Mouse (Mus musculus): ENCODE measurements around the gene Crot. TPM values are rescaled to one million over a fixed set of nuclear protein-coding genes. Genes with fewer than 3 reads are reported as not detected.

The Crot gene
- polyA plus RNA-seq (2014; fragmentation: Nextera tagmentation; extraction: Ambion mirVana) = 50.1 and 51.8 TPM in 2 replicates

DNA sequence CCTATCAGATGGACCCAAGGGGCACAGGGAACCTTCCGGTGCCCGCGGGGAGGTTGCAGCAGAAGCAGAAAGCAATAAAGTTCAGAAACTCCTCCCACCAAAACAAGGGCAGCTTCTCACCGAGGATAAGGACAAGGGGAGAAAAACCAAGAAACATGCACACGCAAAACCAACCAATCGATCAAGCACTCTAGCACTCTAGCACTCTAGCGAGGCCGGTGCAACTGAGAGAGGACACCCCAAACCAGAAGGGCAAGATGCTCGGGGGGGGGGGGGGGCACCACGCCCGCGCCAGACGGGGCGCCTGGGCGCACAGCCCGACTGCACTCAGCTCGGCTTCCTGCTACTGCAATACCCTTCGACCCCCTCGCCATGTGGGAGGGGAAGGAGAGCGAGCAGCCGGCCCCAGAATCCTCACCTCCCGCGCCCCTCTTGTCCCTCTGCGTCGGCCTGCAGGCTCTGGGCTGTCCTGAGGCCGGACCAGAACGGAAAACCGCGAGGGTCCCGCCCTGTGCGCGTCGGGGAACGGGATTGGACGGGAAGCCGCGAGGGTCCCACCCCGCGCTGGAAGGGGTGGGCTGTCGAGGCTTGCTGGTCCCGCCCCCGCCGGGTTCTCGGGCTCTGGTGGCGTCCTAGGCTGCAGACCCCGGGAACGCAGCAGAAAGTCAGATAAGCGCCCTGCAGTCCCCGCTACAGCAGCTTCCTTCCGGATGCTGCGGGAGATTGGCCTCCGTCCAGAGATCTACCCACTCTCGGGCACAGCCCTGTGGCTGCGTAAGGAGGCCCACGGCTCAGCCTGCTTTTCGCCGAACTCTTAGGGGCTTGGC lies at the start of gene Crot:
Gene Crot (minus strand): TSS at position 639 of the 827 bp plus-strand sequence.
- Histone ChIP-seq H3K36me3 (replicated peaks; ENCODE audit: control insufficient read depth, insufficient read depth, low read depth, low read length) (no peaks in the 10 kb centered on the region), H3K4me3 (ENCODE audit: low read depth, low read length) (peak within 1 kb of the TSS; percentile 74)
- peak; percentile 100 for ATAC-seq (replicated peaks; ENCODE audit: insufficient number of reproducible peaks, low FRiP score, low TSS enrichment, low read depth)

DNA sequence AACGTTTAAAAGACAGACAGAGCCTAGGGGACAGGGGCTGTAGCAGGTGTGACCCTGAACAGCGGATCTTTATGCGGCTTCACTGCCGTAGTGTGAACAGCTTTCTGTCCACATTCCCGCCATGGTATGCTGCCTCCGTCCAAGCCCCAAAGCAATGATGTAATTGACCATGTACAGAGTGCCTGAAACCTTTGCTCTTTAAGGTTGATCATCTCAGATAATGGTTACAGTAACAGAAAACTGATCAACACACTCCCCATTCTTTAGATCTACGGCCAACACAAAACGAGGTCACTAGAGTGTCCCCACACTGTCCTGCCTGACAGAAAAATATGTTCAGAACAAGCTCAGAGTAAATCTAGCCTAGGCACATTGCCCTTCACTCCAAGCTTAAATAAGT lies 48.8 kb upstream of the Crot start:
- Histone ChIP-seq H3K9ac (replicated peaks; ENCODE audit: low read length) (no peak overlapping the region), H3K36me3 (replicated peaks; ENCODE audit: control insufficient read depth, insufficient read depth, low read depth, low read length) (no peaks in the 10 kb centered on the region), H3K27ac (replicated peaks; ENCODE audit: low read depth, low read length) (no peak overlapping the region), H3K9me3 (replicated peaks; ENCODE audit: control insufficient read depth, low read length) (no peaks in the 10 kb centered on the region), H3K4me3 (ENCODE audit: low read depth, low read length) (no peak overlapping the region), H3K27me3 (ENCODE audit: control insufficient read depth, insufficient read depth, low read length) (no peaks in the 10 kb centered on the region), H3K4me1 (ENCODE audit: control insufficient read depth, insufficient read depth, low read length) (no peaks in the 10 kb centered on the region), H3K4me2 (ENCODE audit: low read depth, low read length) (no peak overlapping the region)
- DNase-seq (ENCODE audit: low spot score) (no peak), ATAC-seq (replicated peaks; ENCODE audit: insufficient number of reproducible peaks, low FRiP score, low TSS enrichment, low read depth) (no peak)
- 81% methylated on average over 8 of the region's 8 CpGs for WGBS

More for the DNA sequence above, at the start of gene Crot:
- DNase-seq (ENCODE audit: low spot score) = peak; percentile 97
- Histone ChIP-seq H3K27ac (replicated peaks; ENCODE audit: low read depth, low read length) (peak within 1 kb of the TSS; percentile 78), H3K4me1 (ENCODE audit: control insufficient read depth, insufficient read depth, low read length) (no peaks in the 10 kb centered on the region), H3K27me3 (ENCODE audit: control insufficient read depth, insufficient read depth, low read length) (no peaks in the 10 kb centered on the region), H3K9me3 (replicated peaks; ENCODE audit: control insufficient read depth, low read length) (no peaks in the 10 kb centered on the region), H3K4me2 (ENCODE audit: low read depth, low read length) (peak within 1 kb of the TSS; percentile 58), H3K9ac (replicated peaks; ENCODE audit: low read length) (peak within 1 kb of the TSS; percentile 83)
- WGBS = under 1% methylated on average over 57 of the region's 57 CpGs

DNA sequence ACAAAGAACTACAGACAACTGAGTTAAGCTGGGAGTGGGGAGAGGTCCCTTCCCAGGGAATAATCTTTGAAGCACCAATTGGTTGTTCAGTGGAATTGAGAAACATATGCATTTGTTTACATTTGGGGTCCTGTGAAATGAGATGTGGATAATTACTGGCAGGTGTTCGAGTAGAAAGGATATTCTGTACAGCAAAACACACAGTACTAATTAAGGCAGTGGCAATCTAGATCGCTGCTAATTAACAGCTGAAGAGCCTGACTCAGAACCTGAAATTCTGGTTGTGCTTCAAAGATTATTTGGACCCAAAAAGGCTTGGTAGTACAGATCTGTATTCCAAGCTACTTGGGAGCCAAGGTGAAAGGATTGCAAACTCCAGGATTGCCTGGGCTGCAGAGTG lies 47.7 kb upstream of the Crot start:
- DNase-seq (ENCODE audit: low spot score) (peak; percentile 21), ATAC-seq (replicated peaks; ENCODE audit: insufficient number of reproducible peaks, low FRiP score, low TSS enrichment, low read depth) (no peak)
- H3K4me1 ChIP-seq (ENCODE audit: control insufficient read depth, insufficient read depth, low read length) = no peaks in the 10 kb centered on the region
- no peaks in the 10 kb centered on the region for H3K36me3 ChIP-seq (replicated peaks; ENCODE audit: control insufficient read depth, insufficient read depth, low read depth, low read length)
- H3K4me2 ChIP-seq (ENCODE audit: low read depth, low read length) = no peak overlapping the region
- no peak overlapping the region for H3K9ac ChIP-seq (replicated peaks; ENCODE audit: low read length)
- no peak overlapping the region for H3K27ac ChIP-seq (replicated peaks; ENCODE audit: low read depth, low read length)
- no peaks in the 10 kb centered on the region for H3K9me3 ChIP-seq (replicated peaks; ENCODE audit: control insufficient read depth, low read length)
- H3K27me3 ChIP-seq (ENCODE audit: control insufficient read depth, insufficient read depth, low read length) = no peaks in the 10 kb centered on the region
- WGBS = 33% methylated on average over 2 of the region's 2 CpGs
- H3K4me3 ChIP-seq (ENCODE audit: low read depth, low read length) = no peak overlapping the region

DNA sequence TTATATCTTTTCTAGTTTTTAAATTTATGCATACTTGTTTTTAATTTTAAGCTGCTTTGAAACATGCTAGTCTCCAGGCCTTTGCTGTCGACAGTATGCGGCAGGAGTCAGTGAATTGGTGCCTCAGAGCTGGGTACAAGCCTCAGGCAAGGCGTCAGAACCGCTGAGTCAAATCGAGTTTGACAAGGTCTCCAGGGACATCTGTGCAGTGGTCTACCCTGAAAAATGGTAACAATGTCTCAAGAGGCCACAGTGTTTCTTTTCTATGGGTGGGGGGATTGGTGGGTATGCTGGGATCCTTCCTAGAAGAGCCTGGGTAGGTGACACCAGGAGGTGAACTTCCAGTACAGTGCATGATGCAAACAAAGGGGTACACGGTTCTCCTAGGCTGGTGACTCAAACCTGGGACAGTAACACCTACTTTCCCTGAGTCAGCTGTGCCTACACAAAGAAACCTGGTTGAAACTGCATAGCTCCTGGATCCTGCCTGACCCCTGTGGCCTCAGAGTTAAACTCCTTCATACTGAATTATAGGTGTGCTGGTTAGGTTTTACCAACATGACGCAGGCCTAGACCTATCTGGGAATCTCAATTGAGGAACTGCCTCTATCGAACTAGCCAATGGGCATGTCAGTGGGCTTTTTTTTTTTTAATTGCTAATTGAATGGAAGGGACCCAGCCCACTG lies 46.6 kb upstream of the Crot start:
- Histone ChIP-seq H3K4me3 (ENCODE audit: low read depth, low read length) (no peak overlapping the region), H3K9ac (replicated peaks; ENCODE audit: low read length) (no peak overlapping the region), H3K4me1 (ENCODE audit: control insufficient read depth, insufficient read depth, low read length) (no peaks in the 10 kb centered on the region), H3K9me3 (replicated peaks; ENCODE audit: control insufficient read depth, low read length) (no peaks in the 10 kb centered on the region), H3K27me3 (ENCODE audit: control insufficient read depth, insufficient read depth, low read length) (no peaks in the 10 kb centered on the region), H3K36me3 (replicated peaks; ENCODE audit: control insufficient read depth, insufficient read depth, low read depth, low read length) (no peaks in the 10 kb centered on the region), H3K4me2 (ENCODE audit: low read depth, low read length) (no peak overlapping the region), H3K27ac (replicated peaks; ENCODE audit: low read depth, low read length) (no peak overlapping the region)
- 52% methylated on average over 8 of the region's 8 CpGs for WGBS
- ATAC-seq (replicated peaks; ENCODE audit: insufficient number of reproducible peaks, low FRiP score, low TSS enrichment, low read depth) = 0 out of 2 replicates have a peak, but pooled peaks have one; percentile 3
- no peak for DNase-seq (ENCODE audit: low spot score)

DNA sequence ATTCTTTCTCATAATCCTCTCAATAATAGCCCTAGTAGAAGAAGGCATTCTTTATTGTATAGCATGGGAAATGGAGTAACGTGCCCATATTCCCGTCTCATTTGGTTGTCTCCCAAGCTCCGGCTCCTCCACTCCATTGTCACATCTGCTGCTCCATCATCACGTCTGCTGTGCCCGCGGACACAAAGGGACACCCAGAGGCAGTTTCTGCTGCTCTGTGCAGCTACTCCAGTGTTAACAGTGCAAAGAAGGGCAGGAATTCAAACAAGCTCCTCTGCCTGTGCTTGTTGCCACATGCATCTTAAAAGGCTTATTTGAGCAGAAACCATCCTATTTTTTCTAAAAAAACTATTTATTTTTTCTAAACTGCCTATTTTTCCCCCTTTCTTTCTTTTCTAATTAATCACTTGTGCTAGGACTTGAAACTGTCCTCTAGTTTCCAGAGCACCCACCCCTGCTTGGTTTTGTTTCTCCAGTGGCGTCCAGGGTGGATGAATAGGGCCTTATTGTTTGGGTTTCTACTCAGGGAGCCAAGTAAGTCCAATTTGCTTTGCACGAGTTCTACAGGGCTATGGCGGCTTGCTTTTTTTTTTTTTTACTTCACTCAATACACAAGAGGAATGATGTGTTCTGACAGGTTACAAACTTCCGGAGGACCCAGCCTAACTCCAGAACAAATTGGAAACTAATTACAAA lies 45.7 kb upstream of the Crot start:
- Histone ChIP-seq H3K27ac (replicated peaks; ENCODE audit: low read depth, low read length) (no peak overlapping the region), H3K36me3 (replicated peaks; ENCODE audit: control insufficient read depth, insufficient read depth, low read depth, low read length) (no peaks in the 10 kb centered on the region), H3K9ac (replicated peaks; ENCODE audit: low read length) (no peak overlapping the region), H3K4me2 (ENCODE audit: low read depth, low read length) (no peak overlapping the region), H3K4me1 (ENCODE audit: control insufficient read depth, insufficient read depth, low read length) (no peaks in the 10 kb centered on the region), H3K4me3 (ENCODE audit: low read depth, low read length) (no peak overlapping the region), H3K9me3 (replicated peaks; ENCODE audit: control insufficient read depth, low read length) (no peaks in the 10 kb centered on the region), H3K27me3 (ENCODE audit: control insufficient read depth, insufficient read depth, low read length) (no peaks in the 10 kb centered on the region)
- DNase-seq (ENCODE audit: low spot score) (no peak), ATAC-seq (replicated peaks; ENCODE audit: insufficient number of reproducible peaks, low FRiP score, low TSS enrichment, low read depth) (no peak)
- 43% methylated on average over 10 of the region's 10 CpGs for WGBS

DNA sequence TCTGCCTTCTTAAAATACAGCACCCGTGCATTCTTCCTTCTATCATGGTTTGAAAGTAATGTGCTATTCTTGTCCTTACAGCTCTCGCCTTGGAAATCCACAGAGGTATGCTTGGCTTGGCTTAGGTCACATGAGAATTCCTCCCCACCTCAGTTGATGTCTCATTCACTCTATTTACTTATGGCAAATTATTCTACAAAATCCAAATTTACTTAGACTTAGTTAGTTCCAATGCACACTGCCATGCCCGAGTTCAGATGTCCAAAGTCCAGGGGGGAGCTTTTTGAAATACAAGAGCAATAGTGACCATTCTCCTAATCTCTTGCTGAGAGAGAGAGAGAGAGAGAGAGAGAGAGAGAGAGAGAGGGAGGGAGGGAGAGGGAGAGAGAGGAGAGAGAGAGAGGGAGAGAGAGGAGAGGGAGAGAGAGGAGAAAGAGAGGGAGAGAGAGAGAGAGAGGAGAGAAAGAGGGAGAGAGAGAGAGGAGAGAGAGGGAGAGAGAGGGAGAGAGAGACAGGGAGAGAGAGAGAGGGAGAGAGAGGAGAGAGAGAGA lies 43.6 kb upstream of the Crot start:
- no peaks in the 10 kb centered on the region for H3K9me3 ChIP-seq (replicated peaks; ENCODE audit: control insufficient read depth, low read length)
- 85% methylated on average over 3 of the region's 3 CpGs for WGBS
- no peaks in the 10 kb centered on the region for H3K36me3 ChIP-seq (replicated peaks; ENCODE audit: control insufficient read depth, insufficient read depth, low read depth, low read length)
- no peak overlapping the region for H3K4me3 ChIP-seq (ENCODE audit: low read depth, low read length)
- no peak overlapping the region for H3K4me2 ChIP-seq (ENCODE audit: low read depth, low read length)
- DNase-seq (ENCODE audit: low spot score) (no peak), ATAC-seq (replicated peaks; ENCODE audit: insufficient number of reproducible peaks, low FRiP score, low TSS enrichment, low read depth) (no peak)
- no peak overlapping the region for H3K9ac ChIP-seq (replicated peaks; ENCODE audit: low read length)
- H3K27ac ChIP-seq (replicated peaks; ENCODE audit: low read depth, low read length) = no peak overlapping the region
- H3K27me3 ChIP-seq (ENCODE audit: control insufficient read depth, insufficient read depth, low read length) = no peaks in the 10 kb centered on the region
- H3K4me1 ChIP-seq (ENCODE audit: control insufficient read depth, insufficient read depth, low read length) = no peaks in the 10 kb centered on the region

DNA sequence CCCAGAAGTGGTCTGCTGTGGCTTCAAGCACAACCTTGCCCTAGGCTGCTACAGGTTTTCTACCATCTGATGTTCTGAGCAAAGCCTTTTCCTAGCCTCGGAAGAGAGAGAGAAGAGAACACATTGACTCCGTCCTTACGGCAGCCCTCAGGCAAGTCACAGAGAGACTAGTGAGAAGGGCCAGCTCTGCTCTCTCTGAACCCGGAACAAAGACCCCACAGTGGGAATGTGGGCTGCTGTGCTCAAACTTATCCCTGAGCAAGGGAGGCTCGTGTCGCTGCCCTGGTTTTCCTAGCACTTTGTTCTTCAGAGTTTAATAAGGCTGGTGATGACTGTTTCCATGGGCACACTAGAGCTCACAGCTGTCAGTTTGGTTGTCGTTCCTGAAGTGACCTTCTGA lies 42.9 kb upstream of the Crot start:
- ATAC-seq (replicated peaks; ENCODE audit: insufficient number of reproducible peaks, low FRiP score, low TSS enrichment, low read depth) = no peak
- no peak for DNase-seq (ENCODE audit: low spot score)
- H3K9ac ChIP-seq (replicated peaks; ENCODE audit: low read length) = no peak overlapping the region
- no peaks in the 10 kb centered on the region for H3K9me3 ChIP-seq (replicated peaks; ENCODE audit: control insufficient read depth, low read length)
- no peak overlapping the region; the same call in 1 of the 2 replicates for H3K4me2 ChIP-seq (ENCODE audit: low read depth, low read length)
- H3K27ac ChIP-seq (replicated peaks; ENCODE audit: low read depth, low read length) = no peak overlapping the region
- no peak overlapping the region for H3K4me3 ChIP-seq (ENCODE audit: low read depth, low read length)
- no peaks in the 10 kb centered on the region for H3K4me1 ChIP-seq (ENCODE audit: control insufficient read depth, insufficient read depth, low read length)
- no peaks in the 10 kb centered on the region for H3K36me3 ChIP-seq (replicated peaks; ENCODE audit: control insufficient read depth, insufficient read depth, low read depth, low read length)
- no peaks in the 10 kb centered on the region for H3K27me3 ChIP-seq (ENCODE audit: control insufficient read depth, insufficient read depth, low read length)
- WGBS = 45% methylated on average over 7 of the region's 7 CpGs
